Mouse (Mus musculus) embryonic facial prominence, embryonic 15.5 days (tissue): Measurements from ENCODE around the gene Xpot. TPM values are rescaled to one million over a fixed set of nuclear protein-coding genes. Genes with fewer than 3 reads are reported as not detected.

Source experiments
- ATAC-seq: fragments of 200-750 bp; cut with Nextera tagmentation; 2 replicates; pipeline ENCODE4 v1.8.0; 2017; ENCODE audit warnings: low read depth, moderate TSS enrichment; ENCODE audit not compliant: insufficient number of reproducible peaks, low FRiP score, low TSS enrichment
- H3K27ac ChIP-seq: fragments of 300-500 bp; sonication (generic); replicated peaks from 2 replicates; pipeline ENCODE4 v1.5.1; 2015; ENCODE audit warnings: mild to moderate bottlenecking, inconsistent platforms
- H3K27me3 ChIP-seq: fragments of 300-500 bp; sonication (generic); 2 replicates; pipeline ENCODE4 v1.6.1; 2015; ENCODE audit warnings: inconsistent platforms
- H3K36me3 ChIP-seq: fragments of 300-500 bp; sonication (generic); 2 replicates; pipeline ENCODE4 v1.6.1; 2015; ENCODE audit warnings: mild to moderate bottlenecking, inconsistent platforms
- H3K4me1 ChIP-seq: fragments of 300-500 bp; sonication (generic); 2 replicates; pipeline ENCODE4 v1.6.1; 2015; ENCODE audit warnings: inconsistent platforms
- H3K4me2 ChIP-seq: fragments of 300-500 bp; sonication (generic); replicated peaks from 2 replicates; pipeline ENCODE4 v1.6.1; 2015; ENCODE audit warnings: mild to moderate bottlenecking, inconsistent platforms
- H3K4me3 ChIP-seq: fragments of 300-500 bp; sonication (generic); replicated peaks from 2 replicates; pipeline ENCODE4 v1.5.1; 2015; ENCODE audit warnings: mild to moderate bottlenecking, inconsistent platforms
- H3K9ac ChIP-seq: fragments of 300-500 bp; sonication (generic); 2 replicates; pipeline ENCODE4 v1.6.1; 2015; ENCODE audit warnings: inconsistent platforms
- H3K9me3 ChIP-seq: fragments of 300-500 bp; sonication (generic); replicated peaks from 2 replicates; pipeline ENCODE4 v1.6.1; 2016; ENCODE audit warnings: inconsistent platforms
- WGBS: fragments of 180-500 bp; shearing (Covaris S2); methylation state at CpG from one replicate; pipeline ENCODE4 v1.1.7; 2015; 5-methylcytosine and 5-hydroxymethylcytosine counted together
- polyA plus RNA-seq: library from polyadenylated mRNA; unstranded; fragments of >200 nt; fragmentation: Nextera tagmentation; extraction: Ambion mirVana; gene quantifications from 2 replicates; pipeline ENCODE4 v1.2.1, GENCODE M21; 2015

The Xpot gene
- polyA plus RNA-seq: 44.4 and 45.7 TPM in 2 replicates

GRCm38 (mm10) chr10:121626186-121626882 lies at the start of gene Xpot:
Gene Xpot, minus strand, starts transcription at chr10:121626332.
- Histone ChIP-seq H3K27me3 (no peaks in the 10 kb centered on the region), H3K36me3 (peaks cover 11% of the 10 kb centered on the region), H3K9me3 (no peaks in the 10 kb centered on the region), H3K4me1 (peaks cover 8% of the 10 kb centered on the region), H3K9ac (peak within 1 kb of the TSS; percentile 71), H3K4me3 (peak within 1 kb of the TSS; percentile 64), H3K27ac (peak within 1 kb of the TSS; percentile 95), H3K4me2 (peak within 1 kb of the TSS; percentile 63)
- WGBS: under 1% methylated on average over 70 of the region's 70 CpGs
- peak; percentile 100 for ATAC-seq

- Histone ChIP-seq H3K4me3 (no peak overlapping the region), H3K36me3 (no peaks in the 10 kb centered on the region), H3K4me1 (peaks cover 5% of the 10 kb centered on the region), H3K27ac (no peak overlapping the region), H3K9me3 (no peaks in the 10 kb centered on the region), H3K27me3 (no peaks in the 10 kb centered on the region), H3K4me2 (no peak overlapping the region), H3K9ac (no peak overlapping the region)
- WGBS: 67% methylated on average over 10 of the region's 10 CpGs
- ATAC-seq: no peak
These were observed 43.0 kb upstream of the Xpot start for GRCm38 (mm10) chr10:121669103-121669502.

- no peak overlapping the region for H3K9ac ChIP-seq
- 50% methylated on average over 8 of the region's 8 CpGs for WGBS
- no peak overlapping the region for H3K4me2 ChIP-seq
- H3K36me3 ChIP-seq: no peaks in the 10 kb centered on the region
- no peak overlapping the region for H3K27ac ChIP-seq
- H3K27me3 ChIP-seq: no peaks in the 10 kb centered on the region
- ATAC-seq: no peak
- H3K9me3 ChIP-seq: no peaks in the 10 kb centered on the region
- no peak overlapping the region for H3K4me3 ChIP-seq
- peaks cover 5% of the 10 kb centered on the region for H3K4me1 ChIP-seq
These were observed 39.6 kb upstream of the Xpot start for GRCm38 (mm10) chr10:121665631-121666145.

GRCm38 (mm10) chr10:121663599-121663998 lies 37.5 kb upstream of the Xpot start:
- no peaks in the 10 kb centered on the region for H3K36me3 ChIP-seq
- H3K27me3 ChIP-seq: no peaks in the 10 kb centered on the region
- ATAC-seq: peak; percentile 52; the same call in 1 of the 2 replicates
- H3K4me1 ChIP-seq: peaks cover 5% of the 10 kb centered on the region
- H3K9ac ChIP-seq: no peak overlapping the region
- no peak overlapping the region for H3K4me3 ChIP-seq
- H3K4me2 ChIP-seq: 0 out of 2 replicates have a peak overlapping the region, but pooled peaks have one; percentile 4
- no peaks in the 10 kb centered on the region for H3K9me3 ChIP-seq
- H3K27ac ChIP-seq: no peak overlapping the region
- 45% methylated on average over 13 of the region's 13 CpGs for WGBS

GRCm38 (mm10) chr10:121662711-121663110 lies 36.6 kb upstream of the Xpot start:
- H3K4me3 ChIP-seq: no peak overlapping the region
- H3K4me2 ChIP-seq: no peak overlapping the region
- no peaks in the 10 kb centered on the region for H3K27me3 ChIP-seq
- WGBS: 88% methylated on average over 2 of the region's 2 CpGs
- no peaks in the 10 kb centered on the region for H3K9me3 ChIP-seq
- H3K36me3 ChIP-seq: no peaks in the 10 kb centered on the region
- H3K9ac ChIP-seq: no peak overlapping the region
- H3K4me1 ChIP-seq: peaks cover 5% of the 10 kb centered on the region
- no peak overlapping the region for H3K27ac ChIP-seq
- no peak for ATAC-seq

- no peak overlapping the region for H3K9ac ChIP-seq
- no peak overlapping the region for H3K27ac ChIP-seq
- H3K27me3 ChIP-seq: no peaks in the 10 kb centered on the region
- H3K4me3 ChIP-seq: no peak overlapping the region
- no peaks in the 10 kb centered on the region for H3K9me3 ChIP-seq
- no peak for ATAC-seq
- no peaks in the 10 kb centered on the region for H3K4me1 ChIP-seq
- H3K4me2 ChIP-seq: no peak overlapping the region
- 73% methylated on average over 4 of the region's 4 CpGs for WGBS
- no peaks in the 10 kb centered on the region for H3K36me3 ChIP-seq
These were observed 29.8 kb upstream of the Xpot start for GRCm38 (mm10) chr10:121655907-121656306.

GRCm38 (mm10) chr10:121653079-121653478 lies 26.9 kb upstream of the Xpot start:
- Histone ChIP-seq H3K4me2 (no peak overlapping the region), H3K27ac (no peak overlapping the region), H3K9me3 (no peaks in the 10 kb centered on the region)

GRCm38 (mm10) chr10:121646294-121646693 lies 20.2 kb upstream of the Xpot start:
- H3K4me3 ChIP-seq: no peak overlapping the region
- no peak overlapping the region for H3K27ac ChIP-seq
- 41% methylated on average over 6 of the region's 6 CpGs for WGBS
- peaks cover 28% of the 10 kb centered on the region for H3K27me3 ChIP-seq
- ATAC-seq: no peak
- H3K9ac ChIP-seq: no peak overlapping the region
- H3K36me3 ChIP-seq: no peaks in the 10 kb centered on the region
- H3K4me2 ChIP-seq: no peak overlapping the region
- no peaks in the 10 kb centered on the region for H3K9me3 ChIP-seq
- peaks cover 13% of the 10 kb centered on the region for H3K4me1 ChIP-seq

More at GRCm38 (mm10) chr10:121653079-121653478, 26.9 kb upstream of the Xpot start:
- 62% methylated on average over 1 of the region's 1 CpGs for WGBS
- no peak for ATAC-seq
- no peak overlapping the region for H3K4me3 ChIP-seq
- no peaks in the 10 kb centered on the region for H3K27me3 ChIP-seq
- no peaks in the 10 kb centered on the region for H3K4me1 ChIP-seq
- H3K9ac ChIP-seq: no peak overlapping the region
- no peaks in the 10 kb centered on the region for H3K36me3 ChIP-seq

GRCm38 (mm10) chr10:121642054-121642947 lies 16.2 kb upstream of the Xpot start:
- Histone ChIP-seq H3K27ac (no peak overlapping the region), H3K4me2 (peak overlapping the region; percentile 100), H3K4me1 (peaks cover 20% of the 10 kb centered on the region), H3K27me3 (peaks cover 28% of the 10 kb centered on the region), H3K4me3 (peak overlapping the region; percentile 54), H3K9me3 (no peaks in the 10 kb centered on the region), H3K9ac (peak overlapping the region; percentile 35; the same call in 1 of the 2 replicates), H3K36me3 (no peaks in the 10 kb centered on the region)
- peak; percentile 56; the same call in 1 of the 2 replicates for ATAC-seq
- 4% methylated on average over 28 of the region's 28 CpGs for WGBS

GRCm38 (mm10) chr10:121641272-121642053 lies 15.3 kb upstream of the Xpot start, which contains the start of gene D930020B18Rik:
Gene D930020B18Rik, plus strand, starts transcription at chr10:121641588.
- peak; percentile 55 for ATAC-seq
- under 1% methylated on average over 69 of the region's 69 CpGs for WGBS

More at GRCm38 (mm10) chr10:121641272-121642053, 15.3 kb upstream of the Xpot start, which contains the start of gene D930020B18Rik:
- Histone ChIP-seq H3K9ac (peak within 1 kb of the TSS; percentile 35; the same call in 1 of the 2 replicates), H3K27me3 (peaks cover 28% of the 10 kb centered on the region), H3K36me3 (no peaks in the 10 kb centered on the region), H3K4me2 (peak within 1 kb of the TSS; percentile 100), H3K9me3 (no peaks in the 10 kb centered on the region), H3K4me3 (peak within 1 kb of the TSS; percentile 54), H3K27ac (no peak within 1 kb of the TSS), H3K4me1 (peaks cover 20% of the 10 kb centered on the region)
